Mouse (Mus musculus) CH12.LX (cell line): Measurements from ENCODE around the gene Abca7.
"Not testable (repeated sequence)": the region's sequence is repeated elsewhere in the genome, so short reads cannot be mapped to it uniquely, and the experiment has no call there.

Experiments used
- CHD1 ChIP-seq: IDR thresholded peaks from 2 replicates; pipeline ENCODE4 v1.6.1; 2012; ENCODE audit warnings: low read depth, low read length, improper control_type of control experiment, inconsistent platforms
- CTCF ChIP-seq, 2 experiments: IDR thresholded peaks in 1 of 2; conservative IDR thresholded peaks in 1 of 2; 2 replicates each; pipeline ENCODE4 v1.5.1; 2011 to 2012; ENCODE audit warnings: low read depth in 2 of 2, low read length in 2 of 2, improper control_type of control experiment in 1 of 2, inconsistent platforms in 1 of 2, mild to moderate bottlenecking in 1 of 2, moderate library complexity in 1 of 2
- E2F4 ChIP-seq: IDR thresholded peaks from 2 replicates; pipeline ENCODE4 v1.6.1; 2011; ENCODE audit warnings: low read depth, low read length, improper control_type of control experiment; ENCODE audit not compliant: insufficient replicate concordance
- HCFC1 ChIP-seq: IDR thresholded peaks from 2 replicates; pipeline ENCODE4 v1.6.1; 2012; ENCODE audit warnings: low read depth, mild to moderate bottlenecking, inconsistent platforms, low read length, improper control_type of control experiment
- KAT2A ChIP-seq: IDR thresholded peaks from 2 replicates; pipeline ENCODE4 v1.6.1; 2012; ENCODE audit warnings: low read length, improper control_type of control experiment, inconsistent platforms; ENCODE audit not compliant: insufficient replicate concordance
- MXI1 ChIP-seq: IDR thresholded peaks from 2 replicates; pipeline ENCODE4 v1.6.1; 2011; ENCODE audit warnings: mild to moderate bottlenecking, low read depth, low read length, improper control_type of control experiment
- POLR2A ChIP-seq: IDR thresholded peaks from 2 replicates; pipeline ENCODE4 v1.6.1; 2011; ENCODE audit warnings: low read depth, mild to moderate bottlenecking, improper control_type of control experiment, low read length
- SIN3A ChIP-seq: IDR thresholded peaks from 2 replicates; pipeline ENCODE4 v1.6.1; 2012; ENCODE audit warnings: low read length, improper control_type of control experiment, inconsistent platforms

GRCm38 (mm10) chr10:80041409-80042060 lies 45.2 kb downstream of the Abca7 start:
- TF ChIP-seq CHD1; MXI1; CTCF (conservative IDR thresholded peaks at IDR 0.05 in 1 of 2, IDR thresholded peaks at IDR 0.05 in 1 of 2; ENCODE audit: low read depth in 2 of 2, low read length in 2 of 2); POLR2A; SIN3A; KAT2A; HCFC1; E2F4: not testable (repeated sequence)
